Mouse (Mus musculus): ENCODE data around the gene F11r.
"Not testable (repeated sequence)": the region's sequence is repeated elsewhere in the genome, so short reads cannot be mapped to it uniquely, and the experiment has no call there.

F11r gene

DNA sequence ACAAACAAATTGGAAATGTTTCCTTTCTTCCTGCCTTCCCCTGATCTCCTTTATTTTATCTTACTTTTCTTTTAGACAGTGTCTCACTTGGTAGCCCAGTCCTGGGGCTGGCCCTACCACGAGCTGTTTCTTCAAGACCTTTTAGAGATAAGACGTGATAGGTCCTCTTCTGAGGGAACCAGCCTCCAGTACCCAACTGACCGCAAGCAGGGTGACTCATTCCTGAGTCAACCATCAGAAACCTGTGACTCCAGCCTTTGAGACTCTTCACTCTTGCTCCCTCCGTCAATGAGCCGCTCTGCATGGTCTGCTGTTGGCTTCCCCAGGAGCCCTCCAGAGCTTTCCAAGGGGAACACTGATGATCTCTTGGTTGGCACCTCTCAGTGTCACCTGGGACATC, 33.6 kb downstream of the F11r start:
- peak; percentile 37 to 45 for DNase-seq (ENCODE audit: low spot score in 2 of 2)

DNA sequence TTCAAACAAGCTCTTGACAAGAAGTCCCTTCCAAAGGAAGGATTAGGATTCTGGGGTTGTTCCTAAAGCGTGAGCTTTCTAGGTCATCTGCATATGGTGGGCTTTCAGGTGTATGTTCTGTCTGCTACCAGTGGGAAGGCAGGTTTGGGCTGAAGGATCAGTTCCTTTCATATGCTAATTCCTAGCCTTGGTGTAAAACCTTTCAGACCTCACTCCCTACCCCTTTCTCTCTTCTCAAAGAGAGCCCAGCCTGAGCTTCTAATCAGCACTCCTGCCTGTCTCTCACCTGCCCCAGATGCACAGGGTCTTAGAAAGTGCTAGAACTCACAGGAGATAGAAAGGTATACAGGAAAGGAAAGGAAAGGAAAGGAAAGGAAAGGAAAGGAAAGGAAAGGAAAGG, 34.1 kb downstream of the F11r start:
- DNase-seq (ENCODE audit: low spot score in 2 of 2): no peak

DNA sequence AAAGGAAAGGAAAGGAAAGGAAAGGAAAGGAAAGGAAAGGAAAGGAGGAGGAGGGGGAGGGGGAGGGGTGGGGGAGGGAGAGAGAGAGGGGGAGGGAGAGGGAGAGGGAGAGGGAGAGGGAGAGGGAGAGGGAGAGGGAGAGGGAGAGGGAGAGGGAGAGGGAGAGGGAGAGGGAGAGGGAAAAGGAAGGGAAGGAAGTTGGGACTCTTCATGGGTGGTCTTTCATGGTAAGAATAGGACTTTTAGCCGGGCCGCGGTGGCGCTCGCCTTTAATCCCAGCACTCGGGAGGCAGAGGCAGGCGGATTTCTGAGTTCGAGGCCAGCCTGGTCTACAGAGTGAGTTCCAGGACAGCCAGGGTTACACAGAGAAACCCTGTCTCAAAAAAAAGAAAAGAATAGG, 34.6 kb downstream of the F11r start:
- not testable (repeated sequence) for DNase-seq (ENCODE audit: low spot score in 2 of 2)

DNA sequence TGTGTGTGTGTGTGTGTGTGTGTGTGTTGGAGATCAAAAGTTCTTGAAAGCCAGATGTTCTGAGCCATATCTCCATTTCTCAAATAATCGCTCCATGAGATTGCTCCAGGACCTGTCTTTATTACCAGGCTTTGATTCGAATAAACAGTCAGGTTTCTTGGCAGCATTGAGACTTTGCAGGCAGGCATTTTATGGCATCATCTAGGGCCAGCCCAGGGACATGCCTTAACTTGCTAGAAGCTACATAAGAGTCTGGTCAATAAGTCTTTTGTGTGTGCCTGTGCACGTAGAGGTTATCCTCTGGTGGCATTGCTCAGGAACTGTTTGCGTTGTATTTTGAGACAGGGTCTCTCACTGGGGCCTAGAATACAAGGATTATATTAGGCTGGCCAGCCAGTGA, 36.2 kb downstream of the F11r start:
- peak in 1 of 2 experiments; percentile 32 for DNase-seq (ENCODE audit: low spot score in 2 of 2)

DNA sequence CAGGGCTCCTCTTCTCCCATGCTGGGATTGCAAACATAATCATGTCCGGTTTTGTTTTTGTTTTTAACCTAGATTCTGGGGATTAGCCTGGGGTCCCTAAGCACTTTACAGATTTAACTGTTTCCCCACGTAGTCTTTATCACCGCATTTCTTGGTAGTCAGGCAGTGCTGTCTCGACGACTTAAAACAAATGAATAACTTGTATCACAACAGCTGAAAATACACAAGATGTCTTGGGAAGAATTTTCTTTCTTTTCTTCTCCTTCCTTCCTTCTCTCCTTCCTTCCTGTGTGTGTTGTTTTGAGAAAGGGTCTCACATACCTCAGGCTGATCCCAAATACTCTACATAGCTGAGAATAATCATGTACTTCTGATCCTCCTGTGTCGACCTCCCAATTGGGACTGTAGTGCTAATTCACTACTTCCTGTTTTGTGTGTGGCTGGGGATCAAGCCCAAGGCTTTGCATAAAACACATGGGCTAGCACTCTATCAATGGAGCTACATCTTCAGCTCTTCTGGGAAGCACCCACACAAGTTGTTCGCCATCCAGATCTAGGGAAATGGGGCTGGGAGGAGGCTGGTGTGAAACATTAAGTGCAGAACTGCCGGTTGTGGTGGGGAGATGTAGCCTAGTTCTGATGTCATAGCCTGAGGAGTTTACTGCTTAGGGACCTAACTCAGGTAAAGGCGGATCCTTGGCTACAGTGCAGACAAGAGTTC, 36.7 kb downstream of the F11r start:
- no peak for DNase-seq (ENCODE audit: low spot score in 2 of 2)

DNA sequence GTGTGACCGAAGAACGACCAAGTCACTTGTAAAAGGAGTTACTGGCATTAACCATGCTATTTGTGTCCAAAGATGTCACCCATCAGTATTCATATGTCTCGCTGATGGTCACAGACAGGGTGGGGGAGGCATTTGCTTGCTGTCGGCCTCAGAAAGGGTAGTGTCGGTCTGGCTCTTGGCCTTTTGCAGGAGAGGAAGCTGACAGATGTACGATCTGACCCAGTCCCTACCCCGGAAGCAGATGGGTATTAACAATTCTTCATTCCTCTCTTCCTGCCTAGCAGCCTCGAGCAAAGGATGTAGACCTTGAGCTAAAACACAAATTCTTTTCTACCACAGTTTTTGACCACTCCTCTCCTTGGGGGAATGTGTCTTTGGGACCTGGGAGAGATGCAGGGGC, 39.8 kb downstream of the F11r start:
- no peak for DNase-seq (ENCODE audit: low spot score in 2 of 2)

DNA sequence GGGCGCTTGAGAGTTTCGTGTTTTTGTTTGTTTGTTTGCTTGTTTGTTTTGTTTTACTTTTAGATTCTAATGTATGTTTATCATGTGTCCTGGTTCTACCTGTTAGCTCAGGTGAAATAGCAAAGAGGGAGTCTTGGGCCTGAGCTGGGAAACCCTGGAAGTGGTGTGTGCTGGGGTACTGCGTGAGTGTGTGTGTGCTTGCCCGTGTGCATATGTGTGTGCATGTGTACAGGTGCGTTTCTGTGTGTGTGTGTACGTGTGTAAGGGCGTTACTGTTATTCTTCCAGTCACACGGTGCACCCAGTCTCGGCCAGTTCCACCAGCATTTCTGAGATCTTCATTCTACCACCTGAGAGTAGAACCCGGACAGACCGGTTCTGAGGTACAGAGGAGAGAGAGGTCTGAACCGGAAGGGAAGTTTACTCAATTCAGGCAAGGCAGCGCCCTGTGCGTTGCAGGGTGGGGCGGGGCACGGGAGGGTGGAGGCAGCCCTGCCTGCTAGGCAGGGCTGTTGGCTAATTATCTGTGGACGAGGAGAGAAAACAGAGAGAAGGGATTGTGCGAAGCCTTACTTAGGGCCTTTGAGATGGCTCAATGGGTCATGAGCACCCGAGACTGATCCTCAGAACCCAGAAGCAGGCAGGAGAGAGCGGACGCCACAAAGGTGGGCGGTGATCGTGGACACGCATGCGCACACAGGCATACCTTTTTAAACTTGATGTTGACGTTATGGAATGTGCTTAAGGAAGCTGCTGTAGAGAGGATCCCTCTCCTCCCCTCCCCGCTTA, 40.6 kb downstream of the F11r start:
- peak; percentile 51 to 67 for DNase-seq (ENCODE audit: low spot score in 2 of 2)

DNA sequence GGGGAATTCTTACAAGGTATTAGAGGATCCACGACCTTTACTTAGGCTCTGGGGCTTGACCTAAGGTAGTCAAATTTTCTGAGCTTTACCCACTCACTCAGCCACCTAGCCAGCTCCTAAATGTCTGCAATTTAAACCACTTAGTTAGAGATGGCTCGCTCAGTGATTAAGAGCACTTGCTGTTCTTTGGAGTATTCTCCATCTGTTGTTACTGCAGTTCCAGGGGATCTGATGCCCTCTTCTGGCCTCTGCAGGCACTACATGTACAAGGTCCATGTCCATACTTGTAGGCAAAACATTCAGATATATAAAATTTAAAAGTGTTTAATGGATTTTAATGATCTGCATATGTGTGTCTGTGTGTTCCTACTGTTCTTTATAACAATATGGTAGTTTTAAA, 41.6 kb downstream of the F11r start:
- peak; percentile 69 to 73 for DNase-seq (ENCODE audit: low spot score in 2 of 2)

DNA sequence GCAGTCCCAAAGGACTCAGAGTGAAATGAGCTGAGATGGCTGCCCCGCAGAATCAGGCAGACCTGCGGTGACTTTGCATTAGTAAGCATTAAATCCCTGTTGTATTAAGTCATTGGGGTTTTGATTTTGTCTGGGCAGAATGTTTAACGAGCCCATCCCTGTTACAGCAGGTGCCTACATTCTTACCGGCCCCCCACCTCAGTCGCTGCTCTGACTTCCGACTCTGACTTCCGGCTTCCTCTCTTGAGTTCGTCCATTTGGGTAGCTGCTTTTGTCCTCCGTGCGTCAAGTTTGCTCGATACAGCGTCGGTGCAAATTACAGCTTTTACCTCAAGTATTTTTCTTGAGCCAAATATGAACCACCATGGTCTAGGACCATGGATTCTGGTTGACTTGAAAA, 56.9 kb downstream of the F11r start:
- DNase-seq (ENCODE audit: low spot score in 2 of 2): no peak

DNA sequence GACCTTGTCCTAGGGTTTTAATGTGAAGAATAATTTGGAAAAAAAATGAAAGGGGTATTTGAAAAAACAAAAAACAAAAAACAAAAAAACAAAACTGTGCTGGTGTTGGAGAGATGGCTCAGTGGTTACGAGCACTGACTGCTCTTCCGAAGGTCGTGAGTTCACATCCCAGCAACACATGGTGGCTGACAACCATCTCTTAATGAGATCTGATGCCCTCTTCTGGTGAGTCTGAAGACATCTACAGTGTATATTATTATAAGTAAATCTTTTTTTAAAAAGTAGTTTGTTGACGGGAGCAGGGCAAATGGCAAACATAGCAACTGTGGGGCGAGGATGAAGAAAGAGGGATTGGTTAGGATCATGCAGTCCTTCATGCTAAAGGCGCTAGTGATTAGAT, 58.0 kb downstream of the F11r start:
- no peak for DNase-seq (ENCODE audit: low spot score in 2 of 2)

DNA sequence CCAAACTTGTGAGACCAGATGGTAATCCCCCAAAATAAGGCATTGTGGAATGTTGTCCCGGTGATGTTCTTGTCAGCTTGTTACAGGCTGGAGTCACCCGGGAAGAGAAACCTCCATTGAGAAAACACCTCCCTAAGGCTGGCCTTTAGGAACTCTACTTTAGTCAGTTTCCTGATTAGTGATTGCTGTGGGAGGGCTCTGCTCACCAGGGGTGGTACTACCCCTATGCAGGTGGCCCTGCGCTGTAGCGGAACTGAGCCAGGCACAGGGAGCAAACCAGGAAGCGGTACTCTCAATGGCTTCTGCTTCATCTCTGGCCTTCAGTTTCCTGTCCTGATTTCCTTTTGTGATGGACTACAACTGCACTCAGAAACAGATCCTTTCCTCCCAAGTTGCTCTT, 62.5 kb downstream of the F11r start:
- DNase-seq (ENCODE audit: low spot score in 2 of 2): no peak

DNA sequence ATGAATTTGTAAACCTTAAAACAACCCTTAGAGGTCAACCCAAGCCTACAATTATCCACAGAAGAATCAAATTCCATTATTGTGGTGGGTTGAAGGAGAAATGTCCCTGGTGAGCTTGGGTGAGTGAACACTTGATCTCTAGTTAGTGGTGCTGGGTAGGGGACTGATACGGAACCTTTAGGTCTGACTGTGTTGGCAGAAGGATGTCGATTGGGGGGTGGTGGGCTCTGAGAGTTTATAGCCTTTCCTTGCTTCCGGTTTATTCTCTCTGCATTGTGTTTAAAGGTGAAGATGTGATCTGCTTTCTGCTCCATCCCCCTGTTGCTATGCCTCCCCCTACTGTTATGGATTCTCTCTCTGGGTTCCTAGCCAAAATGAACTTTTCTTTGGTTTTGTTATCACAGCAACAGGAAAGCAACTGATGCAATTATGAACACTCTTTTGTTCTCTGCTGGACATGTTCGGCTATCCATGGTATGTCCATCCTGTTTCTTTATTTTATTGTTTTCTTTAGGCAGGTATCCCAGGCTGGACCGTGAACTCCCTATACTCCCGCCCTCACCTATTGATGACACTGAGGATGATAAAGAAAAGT, 63.8 kb downstream of the F11r start:
- no peak for DNase-seq (ENCODE audit: low spot score in 2 of 2)

DNA sequence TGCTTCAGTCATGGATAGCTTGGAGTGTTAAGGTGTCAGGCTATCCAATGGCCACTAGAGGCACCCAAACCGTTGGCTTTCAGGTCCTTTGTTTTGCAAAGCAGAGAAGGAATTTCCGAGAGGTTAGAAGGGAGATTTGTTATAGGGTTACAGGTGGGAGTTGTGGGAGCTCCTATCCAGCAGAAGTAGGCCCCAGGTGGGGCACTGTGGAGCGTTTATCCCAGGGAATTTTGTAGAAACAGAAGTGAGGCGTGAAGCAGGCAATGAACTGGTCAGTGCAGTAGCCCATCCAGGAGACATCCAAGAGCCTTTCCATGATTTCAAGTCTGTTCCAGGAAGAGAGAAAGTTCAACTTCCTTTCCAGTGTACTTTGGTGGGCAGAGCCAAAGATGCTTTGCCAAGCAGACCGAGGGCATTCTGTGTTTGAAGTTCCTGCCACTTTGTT, 64.3 kb downstream of the F11r start:
- peak in 1 of 2 experiments; percentile 20 for DNase-seq (ENCODE audit: low spot score in 2 of 2)

DNA sequence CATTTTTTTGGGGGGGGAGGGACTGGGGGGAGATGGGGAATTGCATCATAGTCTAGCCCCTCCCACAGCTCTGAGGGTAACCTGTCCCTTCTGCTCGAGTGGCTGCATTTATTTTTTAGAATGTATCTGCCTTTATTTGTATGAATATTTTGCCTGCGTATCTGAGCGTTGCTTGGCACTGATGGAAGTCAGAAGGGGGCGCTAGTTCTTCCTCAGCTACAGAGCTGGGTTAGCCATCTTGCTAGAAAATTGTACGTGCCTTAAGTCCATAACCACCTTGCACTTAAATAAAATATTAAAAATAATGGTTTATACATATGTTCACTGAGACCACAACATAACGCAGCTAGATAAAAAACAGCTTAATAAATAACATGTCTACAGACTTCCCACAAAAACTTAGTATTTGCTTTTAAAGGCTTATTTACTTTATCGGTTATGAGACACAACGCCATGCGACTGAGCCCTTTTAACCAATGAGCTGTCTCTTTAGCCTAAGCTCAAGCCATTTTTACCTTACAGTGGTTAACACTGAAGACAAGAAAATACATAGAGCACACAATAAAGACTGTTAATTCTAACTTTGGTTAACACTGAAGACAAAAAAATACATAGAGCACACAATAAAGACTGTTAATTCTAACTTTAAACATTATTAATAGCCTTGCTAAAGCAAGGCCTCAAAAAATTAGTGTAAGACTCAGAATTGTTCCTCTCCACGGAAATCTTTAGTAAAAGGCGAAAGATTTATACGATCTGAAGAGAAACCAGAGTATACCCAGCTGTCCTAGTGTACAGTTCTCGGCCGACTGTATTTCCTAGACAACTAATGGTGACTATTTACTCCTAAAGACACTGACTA, 65.3 kb downstream of the F11r start:
- DNase-seq (ENCODE audit: low spot score in 2 of 2): peak in 1 of 2 experiments; percentile 36

DNA sequence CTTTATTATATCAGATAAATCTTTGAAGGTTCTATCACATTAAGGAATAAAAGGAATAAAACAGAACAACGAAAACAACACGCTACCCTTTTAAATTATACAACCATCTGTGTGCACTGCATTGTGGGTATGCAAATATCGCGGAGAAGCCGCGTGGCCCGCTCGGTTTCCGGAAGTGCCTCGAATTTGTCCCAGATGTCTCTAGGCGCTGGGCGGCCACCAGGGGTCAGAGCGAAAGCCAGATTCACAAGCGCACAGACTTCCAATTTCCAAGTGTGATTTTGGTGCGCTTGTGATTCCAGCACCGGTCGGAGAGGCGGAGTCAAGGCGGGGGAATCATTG, 65.9 kb downstream of the F11r start, which contains the start of gene Alyref2:
Gene Alyref2, plus strand, starts transcription at position 229 of the 342 bp plus-strand sequence.
- peak; percentile 87 to 94 for DNase-seq (ENCODE audit: low spot score in 2 of 2)

DNA sequence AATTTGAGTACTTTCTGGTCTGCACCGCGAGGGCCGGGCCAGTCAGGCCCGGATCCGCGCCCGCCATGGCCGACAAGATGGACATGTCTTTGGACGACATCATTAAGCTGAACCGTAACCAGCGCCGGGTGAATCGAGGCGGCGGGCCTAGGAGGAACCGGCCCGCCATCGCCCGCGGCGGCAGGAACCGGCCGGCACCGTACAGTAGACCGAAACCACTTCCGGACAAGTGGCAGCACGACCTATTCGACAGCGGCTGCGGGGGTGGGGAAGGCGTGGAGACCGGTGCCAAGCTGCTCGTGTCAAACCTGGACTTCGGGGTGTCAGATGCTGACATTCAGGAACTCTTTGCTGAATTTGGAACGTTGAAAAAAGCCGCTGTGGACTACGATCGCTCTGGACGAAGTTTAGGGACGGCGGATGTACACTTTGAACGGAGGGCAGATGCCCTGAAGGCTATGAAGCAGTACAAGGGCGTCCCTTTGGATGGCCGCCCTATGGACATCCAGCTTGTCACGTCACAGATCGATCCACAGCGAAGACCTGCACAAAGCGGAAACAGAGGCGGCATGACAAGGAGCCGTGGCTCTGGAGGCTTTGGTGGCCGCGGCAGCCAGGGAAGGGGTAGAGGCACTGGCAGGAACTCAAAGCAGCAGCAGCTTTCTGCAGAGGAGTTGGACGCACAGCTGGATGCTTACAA, 66.4 kb downstream of the F11r start:
- DNase-seq (ENCODE audit: low spot score in 2 of 2): peak; percentile 54 to 65

DNA sequence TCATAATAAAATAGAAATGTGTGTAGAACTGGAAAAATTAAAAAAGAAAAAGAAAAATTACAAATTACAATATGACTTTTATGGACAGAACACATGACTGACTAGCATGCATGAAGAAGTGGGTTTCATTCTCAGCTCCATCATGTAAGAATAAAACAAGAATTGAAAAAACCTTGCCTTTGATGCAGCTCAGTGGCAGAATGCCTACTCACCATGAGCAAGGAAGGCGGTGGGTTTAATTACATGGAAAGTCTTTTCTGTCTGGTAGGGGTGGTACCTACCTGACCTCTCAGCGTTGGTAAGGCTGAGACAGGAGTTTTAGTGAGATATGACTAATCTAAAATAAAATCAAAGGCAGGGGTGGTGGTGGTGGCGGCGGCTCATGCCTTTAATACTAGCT, 67.3 kb downstream of the F11r start:
- DNase-seq (ENCODE audit: low spot score in 2 of 2): no peak

DNA sequence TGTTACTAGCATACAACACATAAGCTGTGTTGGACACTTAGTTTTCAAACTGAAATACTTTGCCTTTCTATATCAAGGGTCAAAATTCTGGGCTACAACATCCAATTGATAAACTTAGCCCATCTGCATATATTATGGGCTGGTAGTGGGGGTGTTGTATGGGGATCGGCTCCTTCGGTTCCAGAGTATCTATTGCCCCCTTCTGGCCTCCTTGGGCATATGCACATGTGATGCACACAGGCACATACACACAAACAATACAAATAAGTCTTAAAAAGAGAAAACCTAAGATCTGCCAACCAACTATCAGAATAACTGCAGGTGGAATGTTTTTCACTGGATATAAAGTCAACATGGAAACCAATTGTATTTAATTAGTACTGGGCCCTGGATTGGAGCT, 75.9 kb downstream of the F11r start:
- DNase-seq (ENCODE audit: low spot score in 2 of 2): no peak

DNA sequence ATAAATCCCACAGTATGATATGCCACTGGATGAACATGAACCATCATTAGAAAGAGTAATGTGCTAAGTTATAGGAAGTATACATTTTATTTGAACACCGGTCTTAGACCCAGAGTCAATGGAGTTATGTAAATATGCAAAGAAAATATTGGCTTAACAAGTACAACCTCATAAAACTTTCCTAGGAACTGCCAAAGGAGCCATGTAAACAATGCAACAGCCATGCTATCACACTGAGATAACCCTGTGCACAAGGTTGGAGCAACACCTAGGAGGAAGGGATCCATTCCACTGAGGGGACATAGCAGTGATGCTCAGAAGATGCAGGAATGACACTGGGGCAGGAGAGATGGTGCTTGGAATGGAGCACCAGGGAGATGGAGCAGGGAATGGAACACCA, 76.4 kb downstream of the F11r start:
- no peak for DNase-seq (ENCODE audit: low spot score in 2 of 2)

Measured in urinary bladder, postnatal 36 days (tissue).